Mouse (Mus musculus) frontal cortex, postnatal 14 days (tissue): ENCODE measurements at regions not wholly inside any gene's neighbourhood (a gene's known extent, or its start where the extent isn't known, plus 50 kb on each side); places are given as distances from the start of the nearest gene placed in this dataset.
A peak's percentile ranks its signal among the peaks of the same experiment; 100 is the strongest.

Experiments
- DNase-seq, 2 experiments: peaks; one replicate each; pipeline ENCODE4 v3.0.0; 2022; ENCODE audit warnings: low spot score in 2 of 2

DNA sequence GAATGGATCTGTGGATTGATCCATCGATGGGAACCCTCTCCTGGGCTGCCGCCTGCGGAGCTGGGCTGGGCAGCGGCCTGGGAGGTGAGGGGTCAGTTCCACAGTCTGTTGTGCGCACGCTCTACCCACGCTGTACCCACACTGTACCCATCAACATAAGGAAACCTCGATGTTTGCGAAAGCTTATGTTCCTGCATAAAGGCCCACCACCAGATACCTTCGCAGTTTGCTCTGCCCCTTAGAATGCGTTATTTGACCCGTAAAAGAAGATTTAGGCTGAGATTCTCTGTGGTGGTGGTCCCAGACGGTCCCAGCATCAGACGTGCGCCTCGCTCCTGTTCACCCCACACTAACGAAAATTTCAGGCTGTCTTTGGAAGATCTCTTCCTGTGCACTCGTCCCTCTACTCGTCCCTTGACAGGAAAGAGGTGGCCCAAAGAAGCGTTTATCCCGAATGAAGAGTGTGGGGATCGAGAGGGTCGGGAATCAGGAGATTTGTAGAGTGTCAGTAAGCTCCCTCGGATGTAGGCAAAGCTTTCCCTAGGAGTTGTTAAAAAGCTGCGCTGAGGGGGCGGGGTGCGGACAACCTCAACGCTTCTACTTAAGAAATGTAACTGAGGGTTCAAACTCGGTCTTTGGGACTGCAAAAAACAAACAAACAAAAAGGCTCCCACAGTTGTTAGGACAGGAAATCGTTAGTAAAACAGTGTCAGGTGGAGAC, 123.9 kb downstream of the Tmem161b start:
- DNase-seq, result peak; percentile 20 to 48

DNA sequence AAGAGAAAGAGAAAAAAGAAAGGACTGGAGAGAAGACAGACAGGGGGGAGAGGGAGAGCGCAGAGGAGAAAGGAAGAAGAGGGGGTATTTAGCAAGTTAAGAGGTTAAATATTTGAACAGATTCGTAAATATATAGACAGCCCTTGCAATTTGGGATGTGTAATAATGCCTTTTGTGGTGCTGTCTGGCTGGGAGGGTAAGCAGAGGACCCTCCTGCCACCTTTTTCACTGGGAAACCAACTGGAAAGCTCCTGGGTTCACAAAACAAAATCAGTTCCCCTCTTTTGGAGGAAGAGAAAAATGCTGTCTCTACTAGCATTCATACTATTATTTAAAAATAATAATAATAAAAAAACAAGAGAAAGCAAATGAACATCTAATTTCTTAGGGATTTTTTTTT, 124.5 kb downstream of the Tmem161b start:
- no peak for DNase-seq

DNA sequence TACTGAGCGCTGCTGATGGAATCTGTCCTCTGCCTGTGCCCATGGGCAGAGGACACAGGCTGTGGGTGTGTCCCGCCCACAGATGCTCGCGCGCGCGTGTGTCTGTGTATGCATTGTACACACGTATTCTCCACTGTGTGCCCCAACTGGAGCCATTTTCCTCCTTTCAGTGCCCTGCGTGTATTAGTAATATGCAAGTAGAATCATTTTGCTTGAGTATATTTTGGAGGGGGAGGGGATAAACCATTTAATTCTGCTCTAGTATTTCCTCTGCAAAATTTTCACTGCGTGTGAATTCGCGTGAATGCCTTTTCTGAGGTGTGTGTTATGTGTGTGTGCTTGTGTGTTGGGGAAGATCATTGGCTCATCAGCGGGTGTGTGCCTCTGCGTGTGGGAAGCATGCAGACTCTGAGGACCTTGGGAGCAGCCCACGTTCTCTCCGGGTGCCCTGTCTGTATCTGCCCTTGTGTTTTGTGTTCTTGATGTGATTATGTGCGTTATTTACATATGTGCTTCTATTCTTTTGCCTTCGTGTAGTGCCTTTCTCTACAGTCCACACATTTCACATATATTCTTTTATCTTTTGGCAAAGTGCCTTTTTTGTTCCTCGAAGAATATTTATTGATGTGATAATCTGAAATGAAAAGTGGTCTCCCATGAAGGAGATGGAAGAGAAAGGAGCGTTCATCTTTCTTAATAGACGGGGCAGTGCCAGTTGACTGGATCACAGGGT, 125.3 kb downstream of the Tmem161b start:
- DNase-seq, result peak; percentile 49 to 54

DNA sequence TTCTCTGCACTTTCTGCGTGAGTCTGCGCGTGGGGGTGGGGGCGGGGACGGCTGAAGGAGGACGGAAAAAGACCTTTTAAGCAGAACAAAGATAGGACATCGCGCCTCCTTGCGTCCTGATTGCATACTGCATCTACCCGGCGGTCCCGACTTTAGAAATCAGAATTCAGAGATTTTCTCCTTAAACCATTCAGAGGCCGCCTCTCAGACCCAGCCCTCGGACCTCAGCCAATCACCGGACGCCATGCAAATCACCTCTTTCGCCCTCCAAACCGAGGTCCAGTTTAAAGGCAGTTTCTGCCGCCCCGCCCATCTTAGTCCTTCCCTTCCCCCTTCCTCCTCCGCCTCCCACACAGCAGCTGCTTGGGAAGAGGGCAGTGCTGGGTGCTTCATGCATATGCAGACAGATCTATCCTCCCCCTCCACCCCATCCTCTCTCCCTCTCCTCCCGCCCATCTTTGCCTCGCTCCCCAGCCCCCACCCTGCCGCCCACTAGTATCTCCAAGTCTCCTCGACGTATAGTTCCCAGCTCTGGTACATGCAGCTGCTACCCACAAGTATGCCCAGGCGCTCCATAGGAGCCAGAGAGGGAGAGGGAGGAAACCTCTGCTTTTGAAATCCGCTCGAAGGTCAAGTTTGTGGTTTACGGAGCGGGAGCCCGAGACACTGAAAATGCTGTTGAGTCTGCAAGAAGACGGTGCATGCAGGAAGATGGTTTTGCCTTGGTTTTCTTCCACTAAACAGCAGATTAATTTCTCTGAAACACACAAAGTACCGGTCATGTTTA, 126.0 kb downstream of the Tmem161b start:
- peak; percentile 98 to 99 for DNase-seq

DNA sequence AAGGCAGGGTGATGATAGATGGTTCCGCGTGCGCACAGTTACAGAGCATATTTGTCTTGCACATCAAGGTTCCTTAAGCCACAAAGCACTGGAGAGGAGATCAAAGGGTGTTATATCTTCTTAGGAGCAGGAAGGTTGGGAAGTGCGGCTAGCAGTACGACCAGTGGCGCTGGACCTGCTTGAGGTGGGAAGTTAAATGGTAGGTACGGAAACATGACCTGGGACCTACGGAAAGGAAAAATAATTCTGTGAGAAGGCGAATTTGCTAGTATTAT, 126.5 kb downstream of the Tmem161b start:
- DNase-seq, result no peak

DNA sequence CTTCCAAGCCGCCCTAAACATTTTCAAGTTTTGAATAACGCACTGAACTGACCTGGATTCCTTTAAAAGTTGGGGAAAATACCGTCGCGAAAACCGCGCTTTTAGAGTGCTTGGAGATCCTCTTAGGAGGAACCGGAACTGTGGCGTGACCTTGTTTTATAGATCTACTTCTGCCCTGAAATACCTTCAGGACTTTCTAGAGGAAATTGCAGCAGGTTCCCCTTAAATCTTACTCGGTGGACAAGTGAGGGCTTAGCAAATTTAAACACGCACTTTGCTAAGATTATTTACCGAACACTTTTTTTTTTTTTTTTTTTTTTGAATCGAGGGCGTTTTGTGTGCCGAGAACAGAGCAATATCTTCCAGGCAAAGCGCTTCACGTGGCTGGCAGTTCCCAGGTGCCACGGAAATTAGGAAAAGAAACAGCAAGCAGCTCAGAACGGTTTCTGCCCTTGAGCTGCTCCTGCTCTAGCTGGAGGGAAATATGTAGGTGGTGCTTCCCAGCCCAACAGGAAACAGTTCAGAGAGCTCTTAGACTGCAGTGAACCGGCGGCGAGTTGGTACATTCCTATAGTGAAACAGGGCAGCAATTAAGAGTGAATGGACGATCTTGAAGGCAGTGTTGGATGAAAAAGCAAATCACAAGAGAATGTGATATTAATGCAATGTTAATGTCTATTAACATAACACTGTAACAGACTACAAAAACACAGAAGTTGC, 127.1 kb downstream of the Tmem161b start:
- DNase-seq, result peak; percentile 63 to 65

DNA sequence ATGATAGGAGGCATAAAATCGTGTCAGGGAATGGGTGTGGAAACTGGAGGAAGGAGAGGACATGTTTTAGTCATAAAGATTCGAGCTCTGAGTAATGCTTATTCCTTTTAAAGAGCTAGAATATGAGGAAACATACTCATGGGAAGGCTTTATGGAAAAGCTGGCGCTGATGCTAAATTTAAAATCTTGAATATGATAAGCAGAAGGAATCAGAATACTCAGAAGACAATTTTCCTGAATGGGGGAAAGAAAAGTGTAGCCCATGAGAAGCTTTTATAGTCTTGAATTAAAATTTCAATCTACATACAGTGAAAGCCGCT, 127.6 kb downstream of the Tmem161b start:
- DNase-seq, result no peak

DNA sequence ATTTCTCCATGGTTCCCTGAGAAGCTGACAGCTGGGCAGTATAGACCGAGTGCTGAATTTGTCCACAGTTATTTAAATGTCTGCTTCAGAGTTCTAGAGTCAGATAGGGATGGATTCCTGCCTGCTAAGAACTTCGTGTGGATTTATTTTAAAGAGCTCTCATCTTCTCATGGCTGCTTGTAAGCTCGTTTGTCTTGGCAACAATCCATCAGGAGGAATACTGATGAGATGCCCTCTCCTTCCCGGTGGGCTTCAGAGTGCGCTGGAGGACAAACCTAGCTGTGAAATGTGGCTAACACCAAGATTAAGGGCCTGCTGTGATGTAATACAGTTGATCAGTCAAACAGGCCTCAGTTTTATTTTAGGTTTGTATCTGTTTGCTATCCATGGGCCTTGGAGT, 128.7 kb downstream of the Tmem161b start:
- no peak for DNase-seq

DNA sequence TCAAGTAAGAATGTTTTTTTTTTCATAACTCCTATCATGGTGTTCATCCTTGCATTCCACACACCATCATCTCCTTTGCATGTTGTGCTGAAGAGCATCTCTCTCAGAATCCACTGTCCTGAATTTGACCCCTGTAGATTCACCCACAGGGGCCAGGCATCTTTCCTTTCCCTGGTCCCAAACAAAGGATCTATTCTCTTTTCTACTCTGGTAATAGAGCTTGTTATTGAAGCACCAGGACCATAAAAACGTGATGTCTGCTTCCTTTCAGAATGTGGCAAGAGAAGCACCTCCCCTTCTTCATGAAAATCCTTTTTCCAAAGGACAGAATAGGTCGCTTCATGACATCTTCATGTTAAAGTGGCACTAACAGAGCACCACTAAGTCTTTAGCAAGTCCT, 134.4 kb downstream of the Tmem161b start:
- DNase-seq, result no peak

DNA sequence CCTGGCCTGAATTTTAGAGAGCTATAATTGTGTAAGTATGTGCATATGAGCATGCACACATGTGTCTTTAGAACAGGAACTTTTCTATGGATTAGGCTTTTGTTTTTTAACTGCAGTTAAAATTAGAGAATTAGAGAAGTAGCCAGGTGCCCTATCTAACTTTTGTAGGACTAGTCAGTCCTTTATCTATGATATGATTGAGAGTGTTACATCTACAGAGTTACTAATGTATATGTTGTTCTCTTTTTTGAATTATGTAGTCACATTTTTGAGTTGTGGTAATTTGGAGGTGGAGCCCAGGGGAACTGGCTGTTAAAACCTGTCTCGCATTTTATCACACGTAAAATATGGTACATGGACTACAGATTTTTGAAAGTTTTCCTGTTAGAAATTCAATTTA, 138.4 kb downstream of the Tmem161b start:
- no peak for DNase-seq

DNA sequence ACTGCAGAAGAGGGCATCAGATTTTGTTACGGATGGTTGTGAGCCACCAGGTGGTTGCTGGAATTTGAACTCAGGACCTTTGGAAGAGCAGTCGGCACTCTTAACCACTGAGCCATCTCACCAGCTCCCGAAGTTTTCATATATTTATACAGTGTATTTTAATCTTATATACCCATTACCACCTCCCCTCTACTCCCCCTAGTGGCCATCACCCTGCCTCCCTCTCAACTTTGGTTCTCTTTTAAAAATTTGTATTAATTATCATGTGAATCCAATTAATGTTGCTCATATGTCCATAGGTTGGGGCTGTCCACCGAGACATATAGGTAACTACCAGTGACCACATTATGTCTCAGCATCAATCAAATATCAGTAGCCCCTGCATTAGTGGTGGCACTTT, 142.0 kb downstream of the Tmem161b start:
- no peak for DNase-seq

DNA sequence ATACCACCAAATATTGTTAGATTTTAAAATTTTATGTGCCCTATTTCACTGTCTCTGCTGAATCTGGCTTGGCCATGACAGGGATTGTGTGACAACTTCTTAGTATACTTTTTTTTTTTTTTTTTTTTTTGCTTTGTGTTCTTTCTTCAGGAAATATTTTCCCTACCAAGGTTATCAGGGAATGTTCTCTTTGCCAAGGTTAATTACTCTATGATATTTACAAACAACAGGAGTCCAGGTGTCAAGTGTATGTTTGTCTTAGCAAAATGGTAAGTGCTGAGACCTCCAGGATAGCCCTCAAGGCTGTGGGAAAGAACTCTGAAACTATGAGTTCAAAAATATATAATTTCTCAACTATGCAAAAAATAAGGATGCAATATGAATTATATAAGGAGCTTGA, 143.4 kb downstream of the Tmem161b start:
- no peak for DNase-seq

DNA sequence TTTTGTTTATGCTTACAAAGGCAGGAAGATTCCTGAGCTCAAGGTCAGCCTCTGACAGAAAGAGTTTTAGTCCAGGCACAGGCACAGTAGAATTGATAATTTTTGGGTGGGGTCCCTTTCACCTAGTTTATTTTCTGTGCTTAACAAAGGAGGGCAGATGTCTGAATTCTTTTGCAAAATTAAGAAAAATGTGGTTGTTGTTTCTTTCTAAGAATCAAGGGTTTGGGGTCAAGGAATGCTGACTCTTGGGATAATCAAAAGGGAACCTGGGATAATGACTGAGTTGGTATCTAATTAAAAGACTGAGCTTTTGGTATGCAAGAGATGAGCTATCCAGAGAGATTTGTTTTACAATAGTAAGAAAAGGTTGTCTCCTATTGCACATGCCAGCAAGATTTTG, 143.9 kb downstream of the Tmem161b start:
- DNase-seq, result no peak

DNA sequence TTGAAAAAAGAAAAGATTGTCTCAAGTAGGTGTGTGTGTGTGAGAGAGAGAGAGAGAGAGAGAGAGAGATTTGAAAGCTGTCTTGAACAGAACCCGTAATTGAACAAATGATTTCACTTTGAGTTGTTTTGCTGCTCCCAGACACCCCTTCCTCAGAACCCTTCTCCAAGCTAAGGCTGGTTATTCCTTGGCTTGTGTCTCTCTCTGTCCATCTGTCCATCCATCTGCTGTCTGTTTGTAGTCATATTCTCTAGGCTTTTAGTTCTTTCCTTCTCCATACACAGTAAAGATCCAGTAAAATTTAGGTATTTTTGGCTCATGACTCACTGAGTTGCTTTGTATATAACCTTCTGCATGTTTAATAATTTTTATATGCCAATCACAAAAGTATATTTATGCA, 144.7 kb downstream of the Tmem161b start:
- DNase-seq, result no peak

DNA sequence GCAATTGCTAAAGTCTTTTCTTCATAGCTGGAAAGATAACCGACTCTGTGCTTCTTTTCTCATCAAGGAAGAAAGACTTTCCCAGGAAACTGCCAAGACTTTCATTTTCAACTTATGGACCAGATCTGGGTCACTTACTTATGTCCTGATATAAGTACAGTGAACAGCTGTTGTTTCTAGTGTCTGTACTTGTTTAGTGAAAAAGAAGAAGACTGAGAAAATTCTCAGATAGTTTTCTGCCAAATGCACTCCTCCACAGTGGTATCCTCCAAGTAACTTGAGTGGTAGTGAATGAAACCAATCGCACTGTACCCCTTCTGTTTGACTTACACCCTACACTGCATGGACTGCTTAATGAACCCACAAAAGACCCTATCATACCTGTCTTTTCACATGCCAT, 146.1 kb downstream of the Tmem161b start:
- no peak for DNase-seq

DNA sequence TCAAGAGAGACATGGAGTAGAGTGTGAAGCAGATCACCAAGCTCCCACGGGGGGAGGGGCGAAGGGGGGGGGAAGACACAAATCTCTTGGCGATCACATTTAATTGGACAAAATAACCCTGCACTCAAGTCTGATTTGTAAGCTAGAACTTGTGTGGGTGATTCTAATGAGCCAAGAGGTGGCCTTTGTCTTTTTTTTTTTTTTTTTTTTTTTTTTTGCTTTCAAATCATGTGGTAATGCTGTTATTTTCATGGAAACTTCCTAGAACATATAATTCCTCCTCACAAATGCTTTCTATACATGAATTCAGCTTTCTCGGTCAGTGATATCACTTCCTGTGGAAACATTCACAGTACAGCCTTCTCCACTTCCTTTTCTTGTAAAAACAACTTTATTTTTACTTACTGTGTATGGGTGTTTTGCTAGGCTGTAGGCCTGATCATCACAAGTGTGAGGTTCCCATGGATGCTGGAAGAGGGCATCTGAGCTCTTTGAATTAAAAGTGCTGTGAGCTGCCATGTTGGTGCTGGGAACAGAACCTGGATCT, 152.7 kb downstream of the Tmem161b start:
- no peak for DNase-seq

DNA sequence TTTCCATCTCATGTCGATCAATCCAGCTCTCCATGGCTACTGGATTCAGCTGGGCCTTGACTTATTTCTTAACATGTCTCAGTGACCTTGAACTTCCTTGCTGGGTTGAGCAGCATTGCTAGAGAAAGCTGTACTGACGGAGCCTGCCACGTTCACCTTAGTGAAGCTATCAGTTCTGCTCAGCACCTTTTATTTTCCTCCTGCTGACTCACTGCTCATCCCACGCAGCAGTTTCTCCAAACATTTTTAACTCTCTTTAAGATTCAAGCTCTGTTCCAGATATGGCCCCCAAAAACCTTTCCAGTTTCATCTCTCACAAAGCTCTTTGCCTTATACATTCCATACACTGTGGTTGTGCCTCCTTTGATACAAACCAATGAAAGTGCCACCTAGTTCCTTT, 153.8 kb downstream of the Tmem161b start:
- DNase-seq, result no peak

DNA sequence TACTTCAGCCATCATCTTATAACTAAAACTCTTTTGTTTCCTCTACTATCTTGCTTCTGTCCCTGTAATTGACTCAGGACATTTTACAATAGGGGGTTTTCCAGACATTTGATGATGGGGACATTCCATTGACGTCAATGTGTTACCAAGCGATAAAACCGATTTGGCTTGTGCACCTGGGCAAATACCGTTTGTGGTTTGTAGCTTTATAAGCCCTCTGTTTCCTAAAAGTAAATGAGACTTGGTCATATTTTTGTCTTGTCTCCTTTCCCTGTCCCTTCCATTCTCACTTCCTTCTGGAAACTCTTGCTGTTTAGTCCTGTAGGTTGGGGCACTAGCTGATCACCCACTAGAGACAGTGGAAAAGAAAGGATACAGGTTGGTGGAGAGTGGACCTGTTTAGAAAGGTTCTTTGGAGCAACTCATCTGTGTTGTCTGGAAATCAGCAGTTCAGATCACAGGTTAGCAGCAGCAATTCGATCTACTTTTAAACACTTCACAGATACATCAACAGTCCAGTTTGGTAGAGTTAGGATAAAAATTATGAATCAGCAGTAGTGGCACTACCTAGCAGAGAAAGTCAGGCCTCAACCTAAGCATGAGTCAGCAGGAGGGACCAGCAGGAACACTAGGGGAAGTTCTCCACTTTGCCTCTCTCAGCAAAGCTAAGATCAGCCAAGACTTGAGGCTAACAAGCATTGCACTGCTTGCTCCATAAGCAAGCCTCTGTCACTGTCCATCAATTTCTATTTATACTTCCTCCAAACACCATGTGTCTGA, 156.6 kb downstream of the Tmem161b start:
- DNase-seq, result no peak

DNA sequence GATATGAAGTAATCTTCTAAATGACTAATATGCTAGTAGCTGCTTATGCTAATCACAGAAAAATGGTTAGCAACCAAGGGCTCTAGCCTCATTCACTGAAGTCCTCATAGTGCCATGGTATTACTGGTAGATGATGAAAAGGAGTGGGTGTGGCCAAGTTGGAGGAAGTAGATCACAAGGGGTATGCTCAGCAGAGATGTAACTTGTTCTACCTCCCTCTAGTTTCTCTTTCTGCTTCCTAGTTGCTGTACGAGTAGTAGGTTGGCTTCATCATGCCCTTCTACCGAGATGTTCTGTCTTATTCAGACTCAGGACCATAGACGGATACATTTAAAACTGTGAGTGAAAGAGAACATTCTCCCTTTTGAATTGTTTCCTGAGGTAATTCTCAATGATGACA, 169.5 kb downstream of the Tmem161b start:
- DNase-seq, result no peak

DNA sequence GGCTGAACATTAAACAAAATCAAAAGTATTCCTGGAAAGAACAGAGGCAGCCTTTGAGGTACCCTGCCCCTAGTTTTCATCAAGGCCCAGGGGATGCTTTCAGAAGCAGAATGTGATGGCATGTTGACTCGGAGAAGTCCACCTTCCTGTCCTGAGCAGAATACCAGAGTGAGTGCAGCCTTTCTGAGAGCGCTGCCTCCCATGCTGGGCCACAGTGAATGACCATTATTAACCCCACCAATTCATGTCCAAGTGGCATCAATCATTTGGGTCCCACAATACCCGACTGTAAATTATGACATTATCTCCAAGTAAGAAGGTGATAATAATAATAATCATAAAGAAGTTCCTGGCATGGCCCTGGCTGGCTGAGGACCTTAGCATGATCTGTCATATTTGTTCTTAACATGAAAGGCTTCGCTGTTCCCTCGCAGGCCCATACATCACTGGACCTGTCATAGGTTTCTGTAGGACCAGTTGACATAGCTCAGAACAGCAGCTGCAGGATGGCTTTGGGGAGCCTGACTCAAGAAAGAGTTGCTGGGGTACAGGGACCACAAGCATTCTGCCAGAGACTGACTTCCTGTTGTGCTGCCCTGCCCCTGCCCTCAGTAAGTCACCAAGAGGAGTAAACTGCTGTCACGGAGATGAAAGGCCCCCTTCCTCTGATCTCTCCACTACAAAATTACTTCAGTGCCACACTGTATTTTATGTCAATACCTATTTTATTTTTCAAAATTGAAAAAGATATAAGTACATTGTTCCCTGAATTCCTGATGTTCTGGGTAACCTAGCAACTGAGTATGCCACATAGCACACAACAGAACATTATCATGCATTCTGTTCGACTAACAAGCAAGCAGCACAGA, 176.6 kb downstream of the Tmem161b start:
- DNase-seq, result no peak
